Mouse (Mus musculus) embryonic facial prominence, embryonic 11.5 days (tissue): ENCODE results near the gene Npc2. TPM values are rescaled to one million over a fixed set of nuclear protein-coding genes. Genes with fewer than 3 reads are reported as not detected.
A peak's percentile ranks its signal among the peaks of the same experiment; 100 is the strongest.

Experiments
- ATAC-seq: fragments of 200-750 bp; cut with Nextera tagmentation; replicated peaks from 2 replicates; pipeline ENCODE4 v1.8.0; 2017; ENCODE audit warnings: low read depth; ENCODE audit not compliant: insufficient number of reproducible peaks, low FRiP score, low TSS enrichment
- DNase-seq: peaks from one replicate; pipeline ENCODE4 v3.0.0-alpha.2; 2015; ENCODE audit warnings: low spot score
- H3K27ac ChIP-seq: fragments of 300-500 bp; sonication (generic); replicated peaks from 2 replicates; pipeline ENCODE4 v1.5.1; 2014; ENCODE audit warnings: mild to moderate bottlenecking, low read depth, low read length, control low read depth
- H3K27me3 ChIP-seq: fragments of 300-500 bp; sonication (generic); 2 replicates; pipeline ENCODE4 v1.6.1; 2014; ENCODE audit warnings: mild to moderate bottlenecking, low read length, moderate library complexity, mixed read lengths; ENCODE audit not compliant: control insufficient read depth, insufficient read depth
- H3K36me3 ChIP-seq: fragments of 300-500 bp; sonication (generic); replicated peaks from 2 replicates; pipeline ENCODE4 v1.6.1; 2014; ENCODE audit warnings: low read depth, mild to moderate bottlenecking, low read length, moderate library complexity, mixed read lengths; ENCODE audit not compliant: control insufficient read depth, insufficient read depth
- H3K4me1 ChIP-seq: fragments of 300-500 bp; sonication (generic); 2 replicates; pipeline ENCODE4 v1.6.1; 2014; ENCODE audit warnings: low read length, mixed read lengths; ENCODE audit not compliant: control insufficient read depth, insufficient read depth
- H3K4me2 ChIP-seq: fragments of 300-500 bp; sonication (generic); 2 replicates; pipeline ENCODE4 v1.6.1; 2014; ENCODE audit warnings: low read depth, mild to moderate bottlenecking, control low read depth, low read length, moderate library complexity
- H3K4me3 ChIP-seq: fragments of 300-500 bp; sonication (generic); 2 replicates; pipeline ENCODE4 v1.5.1; 2014; ENCODE audit warnings: low read depth, low read length, control low read depth
- H3K9ac ChIP-seq: fragments of 300-500 bp; sonication (generic); replicated peaks from 2 replicates; pipeline ENCODE4 v1.6.1; 2014; ENCODE audit warnings: mild to moderate bottlenecking, control low read depth, low read length
- H3K9me3 ChIP-seq: fragments of 300-500 bp; sonication (generic); replicated peaks from 2 replicates; pipeline ENCODE4 v1.6.1; 2016; ENCODE audit warnings: mild to moderate bottlenecking, low read length, inconsistent platforms, mixed read lengths; ENCODE audit not compliant: control insufficient read depth
- WGBS: fragments of 180-500 bp; shearing (Covaris S2); extraction: QIAGEN DNeasy Blood & Tissue Kit; methylation state at CpG from one replicate; pipeline ENCODE4 v1.1.7; 2014; 5-methylcytosine and 5-hydroxymethylcytosine counted together
- polyA plus RNA-seq: library from polyadenylated mRNA; unstranded; fragments of >200 nt; fragmentation: Nextera tagmentation; extraction: Ambion mirVana; gene quantifications from 2 replicates; pipeline ENCODE4 v1.2.1, GENCODE M21; 2014

Gene Npc2
- polyA plus RNA-seq: 72.6 and 73.9 TPM in 2 replicates

- ATAC-seq (peak; percentile 99), DNase-seq (peak; percentile 100)
- under 1% methylated on average over 50 of the region's 50 CpGs for WGBS
- peak within 1 kb of the TSS; percentile 79 for H3K9ac ChIP-seq
- H3K27ac ChIP-seq: peak within 1 kb of the TSS; percentile 86
- no peaks in the 10 kb centered on the region; the same call in 1 of the 2 replicates for H3K4me1 ChIP-seq
- no peaks in the 10 kb centered on the region for H3K27me3 ChIP-seq
- H3K9me3 ChIP-seq: no peaks in the 10 kb centered on the region
- H3K4me2 ChIP-seq: peak within 1 kb of the TSS; percentile 68
- peak within 1 kb of the TSS; percentile 57 for H3K4me3 ChIP-seq
- H3K36me3 ChIP-seq: no peaks in the 10 kb centered on the region
These were observed at the start of gene Npc2, which contains the start of gene Isca2 for GRCm38 (mm10) chr12:84772726-84773441. Gene Npc2 (minus strand): TSS chr12:84773152. Gene Isca2 (plus strand): TSS chr12:84773251.

GRCm38 (mm10) chr12:84819236-84820168 is 46.5 kb upstream of the Npc2 start:
- ATAC-seq (no peak), DNase-seq (no peak)
- WGBS: 85% methylated on average over 13 of the region's 13 CpGs
- Histone ChIP-seq H3K9me3 (no peaks in the 10 kb centered on the region), H3K27me3 (no peaks in the 10 kb centered on the region), H3K4me1 (no peaks in the 10 kb centered on the region), H3K9ac (no peak overlapping the region), H3K4me3 (no peak overlapping the region), H3K36me3 (no peaks in the 10 kb centered on the region), H3K27ac (no peak overlapping the region), H3K4me2 (no peak overlapping the region)

GRCm38 (mm10) chr12:84818496-84818895 is 45.5 kb upstream of the Npc2 start:
- H3K4me3 ChIP-seq: no peak overlapping the region
- H3K9me3 ChIP-seq: no peaks in the 10 kb centered on the region
- no peak overlapping the region for H3K4me2 ChIP-seq
- no peaks in the 10 kb centered on the region for H3K27me3 ChIP-seq
- H3K4me1 ChIP-seq: no peaks in the 10 kb centered on the region
- ATAC-seq: no peak
- H3K36me3 ChIP-seq: no peaks in the 10 kb centered on the region
- WGBS: 67% methylated on average over 4 of the region's 4 CpGs
- H3K9ac ChIP-seq: no peak overlapping the region
- no peak overlapping the region for H3K27ac ChIP-seq
- no peak for DNase-seq

- no peaks in the 10 kb centered on the region for H3K4me1 ChIP-seq
- DNase-seq (no peak), ATAC-seq (no peak)
- no peak overlapping the region for H3K27ac ChIP-seq
- H3K9me3 ChIP-seq: no peaks in the 10 kb centered on the region
- no peak overlapping the region for H3K4me3 ChIP-seq
- H3K27me3 ChIP-seq: no peaks in the 10 kb centered on the region
- H3K36me3 ChIP-seq: no peaks in the 10 kb centered on the region
- no peak overlapping the region for H3K4me2 ChIP-seq
- no peak overlapping the region for H3K9ac ChIP-seq
- 78% methylated on average over 3 of the region's 3 CpGs for WGBS
These were observed 41.8 kb upstream of the Npc2 start for GRCm38 (mm10) chr12:84814663-84815325.

GRCm38 (mm10) chr12:84813773-84814172 is 40.8 kb upstream of the Npc2 start:
- DNase-seq (no peak), ATAC-seq (no peak)
- WGBS: 35% methylated on average over 7 of the region's 7 CpGs

GRCm38 (mm10) chr12:84812004-84812403 is 39.1 kb upstream of the Npc2 start:
- ATAC-seq (no peak), DNase-seq (no peak)
- H3K9me3 ChIP-seq: no peaks in the 10 kb centered on the region
- H3K4me2 ChIP-seq: no peak overlapping the region
- 58% methylated on average over 3 of the region's 3 CpGs for WGBS
- H3K9ac ChIP-seq: no peak overlapping the region
- no peaks in the 10 kb centered on the region for H3K4me1 ChIP-seq
- no peak overlapping the region for H3K27ac ChIP-seq
- no peaks in the 10 kb centered on the region for H3K36me3 ChIP-seq
- no peak overlapping the region for H3K4me3 ChIP-seq
- H3K27me3 ChIP-seq: no peaks in the 10 kb centered on the region

More at GRCm38 (mm10) chr12:84813773-84814172, 40.8 kb upstream of the Npc2 start:
- no peaks in the 10 kb centered on the region for H3K9me3 ChIP-seq
- H3K9ac ChIP-seq: no peak overlapping the region
- no peak overlapping the region for H3K27ac ChIP-seq
- H3K4me3 ChIP-seq: no peak overlapping the region
- no peaks in the 10 kb centered on the region for H3K27me3 ChIP-seq
- H3K4me1 ChIP-seq: no peaks in the 10 kb centered on the region
- H3K36me3 ChIP-seq: no peaks in the 10 kb centered on the region
- H3K4me2 ChIP-seq: no peak overlapping the region

GRCm38 (mm10) chr12:84811510-84811909 is 38.6 kb upstream of the Npc2 start:
- WGBS: 51% methylated on average over 4 of the region's 4 CpGs
- Histone ChIP-seq H3K4me2 (no peak overlapping the region), H3K9ac (no peak overlapping the region), H3K9me3 (no peaks in the 10 kb centered on the region), H3K36me3 (no peaks in the 10 kb centered on the region), H3K27ac (no peak overlapping the region), H3K4me3 (no peak overlapping the region), H3K27me3 (no peaks in the 10 kb centered on the region), H3K4me1 (no peaks in the 10 kb centered on the region)
- no peak for DNase-seq
- no peak for ATAC-seq
